Mouse (Mus musculus): Measurements from ENCODE around the gene Papola.

- TF ChIP-seq EP300 (IDR thresholded peaks at IDR 0.05; ENCODE audit: low read depth) (no peak), CTCF (IDR thresholded peaks at IDR 0.05; ENCODE audit: low read depth) (no peak)
These were observed 14.8 kb upstream of the Papola start for GRCm38 (mm10) chr12:105769700-105770099.
